Mouse (Mus musculus) heart, adult 9 months (tissue): Measurements from ENCODE around the gene Clca3a1.
"Not testable (repeated sequence)": the region's sequence is repeated elsewhere in the genome, so short reads cannot be mapped to it uniquely, and the experiment has no call there.

Experiments
- DNase-seq, 2 experiments: peaks; one replicate each; pipeline ENCODE4 v3.0.0; 2022; ENCODE audit warnings: low spot score in 2 of 2

The Clca3a1 gene

GRCm38 (mm10) chr3:144760592-144761309 is at the start of gene Clca3a1:
Gene Clca3a1, minus strand, starts transcription at chr3:144760977.
- DNase-seq, result no peak

GRCm38 (mm10) chr3:144808153-144808925 is 47.6 kb upstream of the Clca3a1 start:
- not testable (repeated sequence) for DNase-seq

GRCm38 (mm10) chr3:144806626-144807025 is 45.8 kb upstream of the Clca3a1 start:
- DNase-seq, result not testable (repeated sequence)

GRCm38 (mm10) chr3:144801861-144802260 is 41.1 kb upstream of the Clca3a1 start:
- DNase-seq, result no peak

- DNase-seq, result no peak
Measured at GRCm38 (mm10) chr3:144785181-144786148, 24.7 kb upstream of the Clca3a1 start.

- DNase-seq, result no peak
Measured at GRCm38 (mm10) chr3:144765161-144765560, 4.4 kb upstream of the Clca3a1 start.

GRCm38 (mm10) chr3:144761454-144761853 is 677 bp upstream of the Clca3a1 start:
- DNase-seq, result no peak

- no peak for DNase-seq
Measured at GRCm38 (mm10) chr3:144759719-144760118, 1.1 kb downstream of the Clca3a1 start.

- DNase-seq, result not testable (repeated sequence)
Measured at GRCm38 (mm10) chr3:144756103-144756502, 4.7 kb downstream of the Clca3a1 start.

- no peak for DNase-seq
Measured at GRCm38 (mm10) chr3:144753120-144753519, 7.7 kb downstream of the Clca3a1 start.

- not testable (repeated sequence) for DNase-seq
Measured at GRCm38 (mm10) chr3:144749062-144749963, 11.5 kb downstream of the Clca3a1 start.

- DNase-seq, result not testable (repeated sequence)
Measured at GRCm38 (mm10) chr3:144747706-144748105, 13.1 kb downstream of the Clca3a1 start.

- DNase-seq, result not testable (repeated sequence)
Measured at GRCm38 (mm10) chr3:144738396-144738795, 22.4 kb downstream of the Clca3a1 start.

- no peak for DNase-seq
Measured at GRCm38 (mm10) chr3:144736831-144737230, 23.9 kb downstream of the Clca3a1 start.

GRCm38 (mm10) chr3:144723455-144723854 is 37.3 kb downstream of the Clca3a1 start:
- DNase-seq, result peak; percentile 48 to 65

GRCm38 (mm10) chr3:144722566-144722965 is 38.2 kb downstream of the Clca3a1 start:
- not testable (repeated sequence) for DNase-seq

- DNase-seq, result no peak
Measured at GRCm38 (mm10) chr3:144721860-144722256, 38.9 kb downstream of the Clca3a1 start.

- no peak for DNase-seq
Measured at GRCm38 (mm10) chr3:144721077-144721859, 39.5 kb downstream of the Clca3a1 start.

GRCm38 (mm10) chr3:144719901-144720747 is 40.7 kb downstream of the Clca3a1 start, which contains the start of gene Sh3glb1:
Gene Sh3glb1, minus strand, starts transcription at chr3:144720335.
- peak; percentile 90 to 95 for DNase-seq
